Mouse (Mus musculus): ENCODE results near the gene Ushbp1.
"Not testable (repeated sequence)": the region's sequence is repeated elsewhere in the genome, so short reads cannot be mapped to it uniquely, and the experiment has no call there.

The Ushbp1 gene

DNA sequence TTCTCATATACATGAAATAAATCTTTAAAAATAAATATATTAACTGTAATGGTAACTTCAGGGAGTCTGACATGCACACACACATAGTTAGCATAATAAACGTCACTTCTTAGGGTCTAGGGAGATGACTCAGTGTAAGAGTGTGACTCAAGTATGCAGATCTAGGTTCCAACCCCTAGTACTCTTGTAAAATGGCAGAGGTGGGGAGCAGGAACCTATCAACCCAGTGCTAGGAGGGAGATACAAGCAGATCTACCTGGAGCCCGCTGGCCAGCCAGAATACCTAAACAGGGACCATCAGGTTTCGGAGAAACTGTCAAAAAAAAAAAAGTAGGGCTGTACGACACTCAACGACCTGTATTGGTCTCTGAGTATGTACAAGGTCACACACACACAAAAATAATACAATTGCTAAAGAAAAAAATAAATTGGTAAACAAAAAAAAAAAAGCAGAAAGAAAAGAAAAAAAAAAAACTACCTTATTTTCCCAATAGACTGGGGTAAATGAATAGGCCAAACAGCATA is 24.8 kb downstream of the Ushbp1 start:
- no peak for DNase-seq (ENCODE audit: low spot score in 2 of 2)

DNA sequence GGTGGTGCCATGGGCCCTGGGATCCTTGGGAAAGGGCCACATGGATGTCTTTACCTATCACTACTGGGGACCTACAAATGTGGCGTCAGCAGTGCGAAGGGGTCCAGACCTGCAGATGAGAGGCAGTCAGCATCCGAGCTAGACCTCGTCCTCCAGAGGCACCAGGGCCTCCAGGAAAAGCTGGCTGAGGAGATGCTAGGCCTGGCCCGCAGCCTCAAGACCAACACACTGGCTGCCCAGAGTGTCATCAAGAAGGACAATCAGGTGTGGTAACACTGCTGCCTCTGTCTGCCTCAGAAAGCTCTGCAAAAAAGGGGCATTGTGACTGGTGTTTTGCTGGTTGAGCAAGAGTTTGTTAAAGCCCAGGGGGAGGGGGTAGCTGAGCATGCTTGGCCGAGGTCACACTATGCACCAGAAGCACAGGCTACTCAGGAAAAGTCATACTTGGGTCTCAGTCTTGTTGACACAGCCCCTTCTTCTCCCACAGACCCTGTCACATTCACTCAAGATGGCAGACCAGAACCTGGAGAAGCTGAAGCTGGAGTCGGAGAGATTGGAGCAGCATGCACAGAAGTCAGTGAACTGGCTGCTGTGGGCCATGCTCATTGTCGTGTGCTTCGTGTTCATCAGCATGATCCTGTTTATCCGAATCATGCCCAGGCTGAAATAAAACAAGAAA is 26.4 kb downstream of the Ushbp1 start:
- DNase-seq (ENCODE audit: low spot score in 2 of 2), result no peak

DNA sequence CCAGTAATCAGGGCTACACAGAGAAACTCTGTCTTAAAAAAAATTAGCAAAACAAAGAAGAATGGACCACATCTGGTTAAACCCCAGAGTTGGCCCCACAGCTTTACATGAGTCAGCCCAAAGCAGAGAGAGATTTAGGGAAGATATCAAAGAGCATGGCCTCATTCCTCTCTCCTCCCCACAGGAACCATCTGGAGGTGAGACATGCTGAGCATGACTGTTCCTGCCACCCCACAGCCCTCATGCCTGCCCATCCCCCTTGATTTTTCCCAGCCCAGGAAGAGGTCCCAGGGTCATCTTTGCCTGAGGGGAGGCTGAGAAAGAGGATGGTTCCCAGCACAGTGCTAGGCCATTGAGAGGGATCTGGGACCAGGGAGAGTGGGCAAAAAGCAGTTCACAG is 27.2 kb downstream of the Ushbp1 start:
- DNase-seq (ENCODE audit: low spot score in 2 of 2), result no peak

DNA sequence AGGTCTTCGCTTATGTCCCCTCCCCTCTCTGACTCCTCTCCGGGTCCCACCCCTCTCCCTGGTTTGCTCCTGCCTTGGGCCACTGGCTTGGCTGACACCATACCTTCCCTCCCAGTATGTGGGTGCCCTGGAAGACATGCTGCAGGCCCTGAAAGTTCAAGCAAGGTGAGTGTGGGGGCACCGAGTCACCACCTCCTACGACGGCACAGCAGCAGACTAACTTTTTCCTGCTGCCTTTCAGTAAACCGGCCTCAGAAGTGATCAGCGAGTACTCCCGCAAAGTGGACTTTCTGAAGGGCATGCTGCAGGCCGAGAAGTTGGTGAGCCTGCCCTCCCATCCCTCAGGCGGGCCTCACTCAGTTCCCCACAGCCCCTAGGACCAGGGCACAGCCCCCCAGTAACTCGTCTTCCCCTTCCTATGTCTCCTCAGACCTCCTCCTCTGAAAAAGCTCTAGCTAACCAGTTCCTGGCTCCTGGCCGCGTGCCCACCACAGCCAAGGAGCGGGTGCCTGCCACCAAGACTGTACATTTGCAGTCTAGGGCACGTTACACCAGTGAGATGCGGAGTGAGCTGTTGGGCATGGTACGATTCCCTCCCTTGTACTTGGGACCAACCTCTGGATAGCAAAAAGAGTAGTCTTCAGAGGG is 27.9 kb downstream of the Ushbp1 start:
- DNase-seq (ENCODE audit: low spot score in 2 of 2), result no peak

DNA sequence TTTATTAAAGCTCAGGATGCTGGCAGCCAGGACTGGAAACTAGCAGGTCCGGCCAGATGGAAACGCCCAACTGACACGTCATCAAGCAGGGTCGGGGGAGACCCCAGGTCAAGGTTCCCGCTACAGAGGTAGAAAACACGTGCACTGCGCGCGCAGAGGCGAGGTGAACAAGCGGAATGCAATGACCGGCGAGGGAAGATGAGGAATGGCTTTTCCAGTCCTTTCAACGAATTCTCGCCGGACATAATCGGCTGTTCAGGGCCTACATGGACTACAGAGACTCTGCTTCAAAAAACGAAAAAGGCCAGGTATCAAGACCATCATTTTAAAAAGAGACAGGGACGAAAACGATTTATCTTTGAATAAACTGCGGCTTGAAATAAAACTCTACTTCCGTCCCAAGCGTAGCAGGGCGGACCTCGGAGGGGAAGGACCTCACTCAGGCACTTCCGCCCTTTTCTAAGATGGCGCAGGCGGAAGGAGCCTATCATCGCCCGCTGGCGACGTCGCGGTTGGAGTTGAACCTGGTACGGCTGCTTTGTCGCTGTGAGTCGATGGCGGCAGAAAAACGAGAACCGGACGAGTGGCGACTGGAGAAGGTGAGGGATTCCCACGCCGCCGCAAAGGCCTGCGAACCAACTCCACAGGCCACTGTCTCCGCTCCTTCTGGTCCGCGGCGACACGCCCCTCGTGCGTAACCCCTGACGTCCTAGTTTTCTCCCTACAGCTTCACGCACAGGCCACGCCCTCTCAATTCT is 28.7 kb downstream of the Ushbp1 start, which contains the start of gene Use1:
Gene Use1 (plus strand): TSS at position 78 of the 758 bp plus-strand sequence.
- peak; percentile 89 to 92 for DNase-seq (ENCODE audit: low spot score in 2 of 2)

DNA sequence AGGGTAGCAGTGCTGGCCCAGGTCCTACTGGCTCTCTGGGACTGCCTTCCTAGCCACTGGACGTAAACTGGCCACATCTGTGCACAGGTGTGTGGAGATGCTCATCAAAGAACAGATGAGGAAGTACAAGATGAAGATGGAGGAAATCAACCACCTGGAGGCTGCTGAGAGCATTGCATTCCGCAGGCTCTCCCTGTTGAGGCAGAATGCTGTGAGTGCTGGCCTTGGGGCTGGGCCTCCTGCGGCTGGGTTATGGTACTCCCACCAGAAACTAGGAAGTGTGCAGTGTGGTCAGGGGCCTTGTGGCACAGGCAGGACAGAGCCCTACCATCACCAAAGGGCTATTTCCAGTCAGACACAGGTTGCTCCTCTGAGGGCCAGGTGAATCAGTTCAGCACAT is 37.6 kb downstream of the Ushbp1 start:
- DNase-seq (ENCODE audit: low spot score in 2 of 2), result no peak

DNA sequence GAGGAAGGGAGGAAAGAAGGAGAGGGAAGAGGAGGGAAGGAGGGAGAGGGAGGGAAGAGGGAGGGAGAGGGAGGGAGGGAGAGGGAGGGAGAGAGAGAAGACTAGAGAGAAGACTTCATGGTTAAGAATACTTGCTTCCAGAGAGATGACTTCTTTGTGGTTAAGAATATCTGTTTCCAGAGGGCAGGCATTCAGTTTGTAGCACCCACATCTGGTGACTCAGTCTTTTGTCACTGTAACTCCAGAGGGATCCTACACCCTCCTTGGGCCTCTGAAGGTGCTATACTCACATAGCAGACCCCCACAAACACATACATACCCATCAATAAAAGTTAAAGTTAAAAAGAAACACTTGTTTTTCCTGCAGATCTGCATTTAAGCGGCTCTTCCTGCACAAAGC is 44.1 kb downstream of the Ushbp1 start:
- no peak for DNase-seq (ENCODE audit: low spot score in 2 of 2)

DNA sequence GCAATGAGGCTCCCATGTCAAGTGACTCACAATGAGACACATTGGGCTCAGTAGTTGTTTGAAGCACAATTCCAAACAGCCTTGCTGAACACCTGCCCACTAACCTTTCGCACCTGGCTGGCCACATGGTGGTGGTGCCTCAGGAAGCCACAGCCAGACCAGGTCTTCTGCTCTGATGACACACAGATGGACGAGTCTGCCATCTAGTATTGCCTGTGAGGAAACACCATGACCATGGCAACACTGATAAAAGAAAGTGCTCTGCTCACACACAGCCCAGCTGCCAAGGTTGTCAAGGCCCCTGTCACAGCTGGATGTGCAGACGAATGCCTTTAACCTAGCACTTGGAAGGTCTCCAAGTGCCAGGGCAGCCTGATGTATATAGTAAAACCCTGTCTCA is 44.5 kb downstream of the Ushbp1 start:
- no peak for DNase-seq (ENCODE audit: low spot score in 2 of 2)

DNA sequence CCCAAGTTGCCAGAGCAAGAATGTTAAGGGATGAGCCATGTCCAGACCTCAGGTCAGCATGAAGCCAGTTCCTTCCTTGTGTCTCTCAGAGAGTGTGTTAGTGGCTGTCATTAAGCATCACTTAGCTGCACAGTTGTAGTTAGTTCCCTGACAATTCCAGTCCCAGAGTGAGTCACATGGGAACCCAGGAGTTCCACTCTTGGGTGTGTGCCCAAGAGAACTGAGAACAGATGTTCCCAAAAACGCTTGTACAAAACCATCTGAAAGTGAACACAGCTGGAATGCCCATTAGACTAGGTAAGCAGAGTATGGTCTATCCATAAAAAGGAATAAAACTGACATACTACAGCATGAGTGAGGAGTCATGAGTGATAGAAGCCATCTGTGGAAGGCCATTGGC is 49.0 kb downstream of the Ushbp1 start:
- no peak for DNase-seq (ENCODE audit: low spot score in 2 of 2)

DNA sequence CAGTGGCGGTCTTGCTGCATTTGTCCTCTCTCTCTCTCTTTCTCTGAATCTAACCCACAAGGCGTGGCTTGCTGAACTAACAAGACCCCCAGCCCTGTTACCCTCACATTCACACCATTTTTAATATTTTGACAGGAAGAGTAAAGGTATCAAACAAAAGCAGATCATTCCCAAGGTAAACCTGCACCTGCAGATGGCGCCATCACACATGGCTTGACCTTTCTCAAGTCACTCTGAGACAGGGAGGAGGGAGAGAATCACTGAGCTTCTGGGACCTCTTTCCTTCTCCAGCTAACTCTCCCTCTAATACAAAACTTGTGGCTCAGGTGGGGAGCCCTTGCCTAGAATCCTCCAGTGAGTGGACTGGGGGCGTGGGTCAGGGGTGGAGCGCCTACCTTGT is 55.0 kb downstream of the Ushbp1 start:
- DNase-seq (ENCODE audit: low spot score in 2 of 2), result peak in 1 of 2 experiments; percentile 26

DNA sequence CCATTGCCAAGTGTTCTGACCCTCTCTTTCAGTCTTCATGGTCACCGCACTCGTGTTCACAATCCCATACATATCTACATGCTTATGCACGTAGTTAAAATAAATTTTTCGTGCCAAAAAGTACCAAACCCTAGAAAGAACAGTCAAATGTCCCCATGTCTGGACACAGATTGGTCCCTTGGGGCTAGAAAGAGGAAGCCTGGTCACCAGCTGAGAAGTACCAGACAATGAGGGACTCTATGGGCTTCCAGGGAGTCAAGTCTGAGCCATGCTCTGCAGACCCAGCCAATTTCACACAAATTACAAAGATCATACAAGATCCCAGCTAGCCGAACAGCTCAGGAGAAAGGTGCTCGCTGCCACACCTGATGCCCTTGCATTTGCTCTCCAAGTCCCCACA is 57.8 kb downstream of the Ushbp1 start:
- not testable (repeated sequence) for DNase-seq (ENCODE audit: low spot score in 2 of 2)
